Mouse (Mus musculus) ES-Bruce4 (cell line): ENCODE results near the gene Taok1. TPM values are rescaled to one million over a fixed set of nuclear protein-coding genes. Genes with fewer than 3 reads are reported as not detected.

ENCODE experiments used
- H3K27ac ChIP-seq: 2 replicates; pipeline ENCODE4 v1.5.1; 2012; ENCODE audit warnings: low read length, inconsistent platforms; ENCODE audit not compliant: insufficient read depth
- H3K27me3 ChIP-seq: 2 replicates; pipeline ENCODE4 v1.6.1; 2012; ENCODE audit warnings: mild to moderate bottlenecking, low read length, inconsistent platforms; ENCODE audit not compliant: control insufficient read depth, poor library complexity, insufficient read depth, severe bottlenecking
- H3K36me3 ChIP-seq: 2 replicates; pipeline ENCODE4 v1.6.1; 2012; ENCODE audit warnings: inconsistent platforms, mild to moderate bottlenecking, low read length, moderate library complexity; ENCODE audit not compliant: control insufficient read depth, poor library complexity, insufficient read depth, severe bottlenecking
- H3K4me1 ChIP-seq: one replicate; pipeline ENCODE4 v1.8.1; 2011; ENCODE audit warnings: low read length; ENCODE audit not compliant: control insufficient read depth, insufficient read depth
- H3K4me3 ChIP-seq: 2 replicates; pipeline ENCODE4 v1.5.1; 2011; ENCODE audit warnings: low read depth, mild to moderate bottlenecking, low read length
- H3K9ac ChIP-seq: 2 replicates; pipeline ENCODE4 v1.6.1; 2012; ENCODE audit warnings: low read depth, mild to moderate bottlenecking, inconsistent platforms; ENCODE audit not compliant: poor library complexity, severe bottlenecking
- H3K9me3 ChIP-seq: replicated peaks from 2 replicates; pipeline ENCODE4 v1.6.1; 2012; ENCODE audit warnings: mild to moderate bottlenecking, low read length, inconsistent platforms; ENCODE audit not compliant: control insufficient read depth, poor library complexity, insufficient read depth, severe bottlenecking
- CTCF ChIP-seq: IDR thresholded peaks from one replicate; pipeline ENCODE4 v1.8.1; 2011; ENCODE audit warnings: low read depth, low read length
- EP300 ChIP-seq: IDR thresholded peaks from 2 replicates; pipeline ENCODE4 v1.6.1; 2011; ENCODE audit warnings: low read depth, low read length; ENCODE audit not compliant: insufficient read depth
- POLR2A ChIP-seq: IDR thresholded peaks from one replicate; pipeline ENCODE4 v1.8.1; 2011; ENCODE audit warnings: low read length; ENCODE audit not compliant: insufficient read depth
- polyA plus RNA-seq: library from polyadenylated mRNA; stranded (reverse); fragments of >200 nt; gene quantifications from 2 replicates; pipeline ENCODE4 v1.2.4, GENCODE M21; 2011; ENCODE audit warnings: low read depth; ENCODE audit not compliant: missing spikeins, insufficient read depth, insufficient read length

The Taok1 gene
- polyA plus RNA-seq, 1 experiment: 50.5 TPM

DNA sequence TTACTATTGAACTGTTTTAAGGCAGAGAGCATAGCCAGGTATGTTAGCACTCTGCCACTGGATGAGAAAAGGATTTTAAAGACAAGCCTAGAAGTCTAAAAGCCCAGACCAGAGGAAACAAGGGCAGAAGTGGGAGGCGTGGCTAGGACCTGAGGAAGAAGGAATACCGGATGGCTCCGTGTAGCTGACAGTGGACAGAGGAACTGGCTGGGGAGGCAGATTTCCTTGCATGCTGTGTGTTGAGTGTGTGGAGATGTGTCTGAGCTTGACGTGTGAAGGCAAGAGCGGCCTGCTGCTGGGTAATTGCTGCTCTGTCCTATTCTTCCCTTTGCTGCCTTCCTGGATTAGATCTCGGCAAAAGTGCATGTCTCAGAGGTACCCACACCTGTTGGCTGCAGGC is 105.1 kb downstream of the Taok1 start:
- no peak overlapping the region for H3K9ac ChIP-seq
- H3K27ac ChIP-seq: no peak overlapping the region
- no peaks in the 10 kb centered on the region for H3K27me3 ChIP-seq
- no peak overlapping the region for H3K4me3 ChIP-seq
- peaks cover 35% of the 10 kb centered on the region for H3K36me3 ChIP-seq
- peaks cover 14% of the 10 kb centered on the region for H3K4me1 ChIP-seq
- TF ChIP-seq CTCF: no peak
- no peak for TF ChIP-seq POLR2A
- TF ChIP-seq EP300: no peak
- H3K9me3 ChIP-seq: no peaks in the 10 kb centered on the region

DNA sequence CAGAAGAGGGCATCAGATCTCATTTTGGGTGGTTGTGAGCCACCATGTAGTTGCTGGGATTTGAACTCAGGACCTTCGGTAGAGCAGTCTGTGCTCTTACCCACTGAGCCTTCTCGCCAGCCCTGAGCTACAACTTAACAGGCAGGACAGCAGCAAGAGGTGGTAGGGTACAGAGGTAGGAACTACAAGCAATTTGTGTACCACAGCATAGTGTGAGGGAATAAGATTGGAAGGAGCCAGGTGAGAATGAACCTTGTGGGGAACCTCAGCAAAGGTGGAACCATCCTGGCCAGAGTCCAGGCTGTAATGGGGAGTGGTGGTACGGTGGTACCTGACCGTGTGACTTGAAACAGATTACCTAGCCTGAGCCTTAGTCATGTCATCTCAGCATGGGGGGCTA is 105.6 kb downstream of the Taok1 start:
- peaks cover 16% of the 10 kb centered on the region for H3K4me1 ChIP-seq
- H3K27ac ChIP-seq: no peak overlapping the region
- no peak overlapping the region for H3K9ac ChIP-seq
- no peak for TF ChIP-seq EP300
- no peak for TF ChIP-seq CTCF
- no peak for TF ChIP-seq POLR2A
- H3K27me3 ChIP-seq: no peaks in the 10 kb centered on the region
- H3K4me3 ChIP-seq: no peak overlapping the region
- peaks cover 33% of the 10 kb centered on the region for H3K36me3 ChIP-seq
- no peaks in the 10 kb centered on the region for H3K9me3 ChIP-seq

DNA sequence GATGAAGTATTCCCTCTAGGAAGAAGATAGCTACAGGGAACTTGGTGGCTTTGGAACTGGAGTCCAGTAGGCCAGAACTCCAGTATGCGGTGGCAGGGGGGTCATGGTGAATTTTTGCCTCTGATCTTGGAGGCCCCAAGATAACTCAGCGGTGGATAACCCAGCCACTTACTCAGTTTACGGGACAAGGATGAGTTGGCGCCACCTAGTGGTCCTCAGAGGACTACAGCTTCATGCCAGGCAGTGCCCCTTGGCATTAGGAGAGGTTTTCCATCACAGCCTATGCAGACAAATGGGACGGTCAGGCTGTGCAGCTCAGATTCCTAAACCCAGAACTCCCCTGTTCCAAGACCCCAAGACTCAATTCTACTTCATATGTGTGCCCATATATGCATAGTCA is 106.2 kb downstream of the Taok1 start:
- H3K36me3 ChIP-seq: peaks cover 28% of the 10 kb centered on the region
- H3K9ac ChIP-seq: no peak overlapping the region
- no peak overlapping the region for H3K4me3 ChIP-seq
- peaks cover 16% of the 10 kb centered on the region for H3K4me1 ChIP-seq
- no peak for TF ChIP-seq EP300
- TF ChIP-seq POLR2A: no peak
- peak; percentile 81 for TF ChIP-seq CTCF
- no peaks in the 10 kb centered on the region for H3K27me3 ChIP-seq
- H3K9me3 ChIP-seq: no peaks in the 10 kb centered on the region
- no peak overlapping the region for H3K27ac ChIP-seq

DNA sequence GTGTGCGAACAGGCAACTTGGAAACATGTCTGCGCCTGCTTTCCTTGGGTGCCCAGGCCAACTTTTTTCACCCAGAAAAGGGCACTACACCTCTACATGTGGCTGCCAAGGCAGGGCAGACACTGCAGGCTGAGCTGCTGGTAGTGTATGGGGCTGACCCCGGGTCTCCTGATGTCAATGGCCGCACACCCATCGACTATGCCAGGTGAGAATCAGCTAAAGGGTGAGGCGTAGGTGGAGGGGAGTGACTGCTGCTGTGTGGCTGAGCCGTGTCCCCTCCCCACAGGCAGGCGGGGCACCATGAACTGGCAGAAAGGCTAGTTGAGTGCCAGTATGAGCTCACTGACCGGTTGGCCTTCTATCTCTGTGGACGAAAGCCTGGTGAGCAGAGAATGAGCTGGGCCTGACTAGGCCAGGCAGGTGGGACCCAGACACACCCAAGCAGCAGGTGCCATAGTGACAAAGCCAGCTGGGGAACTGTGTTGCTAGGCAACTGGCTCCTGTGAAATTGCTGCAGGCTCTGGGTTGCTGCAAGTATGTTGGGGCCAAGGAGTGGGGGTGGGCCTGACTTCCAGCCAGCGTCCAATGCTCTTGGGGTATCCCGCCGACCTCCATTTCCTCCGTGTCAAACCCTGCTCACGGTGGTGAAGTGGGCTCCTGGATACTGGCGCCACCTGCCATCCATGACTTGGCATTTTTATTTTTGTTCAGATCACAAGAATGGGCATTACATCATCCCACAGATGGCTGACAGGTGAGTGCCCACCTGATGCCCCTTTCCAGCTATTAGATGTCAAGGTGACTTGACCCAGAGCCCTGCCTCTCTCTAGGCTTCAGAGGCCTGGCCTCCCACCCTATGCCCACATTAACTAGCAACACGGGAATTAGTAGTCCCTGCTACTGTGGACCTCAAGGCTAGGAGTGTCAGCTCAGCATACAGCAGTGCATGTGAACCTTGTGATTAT is 107.0 kb downstream of the Taok1 start:
- H3K27ac ChIP-seq: 0 out of 2 replicates have a peak overlapping the region, but pooled peaks have one; percentile 7
- H3K4me3 ChIP-seq: no peak overlapping the region
- no peak overlapping the region for H3K9ac ChIP-seq
- no peak for TF ChIP-seq EP300
- peaks cover 18% of the 10 kb centered on the region for H3K4me1 ChIP-seq
- H3K27me3 ChIP-seq: no peaks in the 10 kb centered on the region
- peaks cover 22% of the 10 kb centered on the region for H3K36me3 ChIP-seq
- H3K9me3 ChIP-seq: no peaks in the 10 kb centered on the region

DNA sequence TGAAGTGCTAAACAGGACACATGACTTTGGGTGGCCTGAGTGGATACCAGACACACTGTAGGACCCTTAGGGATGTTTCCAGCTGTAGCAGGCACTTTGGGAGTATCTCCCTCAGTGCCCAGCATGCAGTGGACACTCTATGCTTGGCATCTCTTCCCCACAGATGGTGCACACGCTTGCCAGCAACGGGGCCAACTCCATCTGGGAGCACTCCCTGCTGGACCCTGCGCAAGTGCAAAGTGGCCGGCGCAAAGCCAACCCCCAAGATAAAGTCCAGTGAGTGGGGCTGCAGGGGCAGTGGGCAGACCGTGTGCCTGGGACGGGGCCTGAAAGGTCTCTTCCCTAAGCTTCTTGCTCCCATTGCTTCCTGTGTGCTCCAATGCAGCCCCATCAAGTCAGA is 108.3 kb downstream of the Taok1 start:
- no peaks in the 10 kb centered on the region for H3K27me3 ChIP-seq
- H3K4me1 ChIP-seq: peaks cover 24% of the 10 kb centered on the region
- H3K9me3 ChIP-seq: no peaks in the 10 kb centered on the region
- H3K9ac ChIP-seq: no peak overlapping the region
- H3K36me3 ChIP-seq: peaks cover 9% of the 10 kb centered on the region
- TF ChIP-seq POLR2A (no peak), CTCF (no peak), EP300 (no peak)
- no peak overlapping the region for H3K27ac ChIP-seq
- H3K4me3 ChIP-seq: no peak overlapping the region
